Mouse (Mus musculus): ENCODE data around the gene Msl2. TPM values are rescaled to one million over a fixed set of nuclear protein-coding genes. Genes with fewer than 3 reads are reported as not detected.

Msl2 gene
- polyA plus RNA-seq, 1 experiment = 64.0 TPM

GRCm38 (mm10) chr9:101097542-101097941 is 23.6 kb downstream of the Msl2 start:
- Histone ChIP-seq H3K27me3 (ENCODE audit: control insufficient read depth, insufficient read depth, low read length) (no peaks in the 10 kb centered on the region), H3K4me1 (replicated peaks; ENCODE audit: control insufficient read depth, insufficient read depth, low read length) (no peaks in the 10 kb centered on the region), H3K36me3 (ENCODE audit: control insufficient read depth, insufficient read depth, low read length) (peaks cover 26% of the 10 kb centered on the region), H3K27ac (ENCODE audit: control insufficient read depth, insufficient read depth, low read length) (no peak overlapping the region), H3K4me3 (ENCODE audit: control insufficient read depth, insufficient read depth, low read length) (no peak overlapping the region)
- TF ChIP-seq CTCF (IDR thresholded peaks at IDR 0.05; ENCODE audit: borderline replicate concordance, control insufficient read depth, extremely low read depth, insufficient read depth, low read length, poor library complexity) (no peak), POLR2A (IDR thresholded peaks at IDR 0.05; ENCODE audit: control insufficient read depth, extremely low read depth, insufficient read depth, low read length, poor library complexity) (no peak)
- DNase-seq = no peak
- 81% methylated on average over 1 of the region's 1 CpGs for WGBS

DNA sequence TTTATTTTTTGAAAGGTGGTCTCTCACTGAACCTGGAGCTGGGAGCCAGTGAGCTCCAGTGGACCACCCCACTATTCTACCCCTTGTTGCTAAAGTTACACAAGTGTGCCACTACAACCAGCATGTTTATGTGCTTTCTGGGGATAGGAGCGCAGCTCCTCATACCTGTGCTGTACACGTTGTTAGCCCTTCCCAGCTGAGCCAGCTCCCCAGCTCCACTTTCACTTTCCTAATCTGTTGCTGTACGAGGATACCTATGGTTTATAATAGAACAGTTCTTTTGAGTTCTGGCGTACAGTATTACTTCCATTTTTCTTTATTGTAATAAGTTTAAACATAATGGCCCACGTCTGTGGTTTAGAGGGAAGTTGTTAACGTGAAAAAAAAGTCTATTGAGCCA is 25.5 kb downstream of the Msl2 start:
- H3K4me3 ChIP-seq (ENCODE audit: control insufficient read depth, insufficient read depth, low read length) = no peak overlapping the region
- no peaks in the 10 kb centered on the region for H3K27me3 ChIP-seq (ENCODE audit: control insufficient read depth, insufficient read depth, low read length)
- H3K4me1 ChIP-seq (replicated peaks; ENCODE audit: control insufficient read depth, insufficient read depth, low read length) = no peaks in the 10 kb centered on the region
- DNase-seq = no peak
- WGBS = 39% methylated on average over 6 of the region's 6 CpGs
- peaks cover 26% of the 10 kb centered on the region for H3K36me3 ChIP-seq (ENCODE audit: control insufficient read depth, insufficient read depth, low read length)
- TF ChIP-seq POLR2A (IDR thresholded peaks at IDR 0.05; ENCODE audit: control insufficient read depth, extremely low read depth, insufficient read depth, low read length, poor library complexity) (no peak), CTCF (IDR thresholded peaks at IDR 0.05; ENCODE audit: borderline replicate concordance, control insufficient read depth, extremely low read depth, insufficient read depth, low read length, poor library complexity) (no peak)
- no peak overlapping the region for H3K27ac ChIP-seq (ENCODE audit: control insufficient read depth, insufficient read depth, low read length)

DNA sequence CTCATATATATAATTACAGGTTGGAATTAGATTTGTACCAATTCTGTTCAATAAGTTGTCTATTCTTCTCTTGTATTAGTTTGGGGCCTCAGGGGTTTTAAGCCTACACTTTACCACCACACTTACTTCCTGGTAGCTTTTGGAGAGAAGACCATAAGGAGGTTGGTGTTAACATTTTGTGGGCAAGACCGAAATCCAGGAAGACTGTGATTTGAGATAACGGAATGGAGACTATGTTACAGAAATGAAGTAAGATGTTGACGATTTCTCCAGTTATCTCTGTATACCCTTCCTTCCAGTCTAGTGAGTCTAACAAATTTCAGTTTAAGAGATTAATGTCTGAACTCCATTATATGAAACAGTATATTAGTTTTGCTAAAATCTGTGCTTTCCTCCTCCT is 26.3 kb downstream of the Msl2 start:
- Histone ChIP-seq H3K36me3 (ENCODE audit: control insufficient read depth, insufficient read depth, low read length) (peaks cover 34% of the 10 kb centered on the region), H3K4me1 (replicated peaks; ENCODE audit: control insufficient read depth, insufficient read depth, low read length) (no peaks in the 10 kb centered on the region), H3K27me3 (ENCODE audit: control insufficient read depth, insufficient read depth, low read length) (no peaks in the 10 kb centered on the region), H3K27ac (ENCODE audit: control insufficient read depth, insufficient read depth, low read length) (no peak overlapping the region), H3K4me3 (ENCODE audit: control insufficient read depth, insufficient read depth, low read length) (no peak overlapping the region)
- no peak for DNase-seq
- WGBS = 78% methylated on average over 3 of the region's 3 CpGs
- TF ChIP-seq CTCF (IDR thresholded peaks at IDR 0.05; ENCODE audit: borderline replicate concordance, control insufficient read depth, extremely low read depth, insufficient read depth, low read length, poor library complexity) = no peak
- TF ChIP-seq POLR2A (IDR thresholded peaks at IDR 0.05; ENCODE audit: control insufficient read depth, extremely low read depth, insufficient read depth, low read length, poor library complexity) = no peak

- H3K27me3 ChIP-seq (ENCODE audit: control insufficient read depth, insufficient read depth, low read length) = no peaks in the 10 kb centered on the region
- TF ChIP-seq POLR2A (IDR thresholded peaks at IDR 0.05; ENCODE audit: control insufficient read depth, extremely low read depth, insufficient read depth, low read length, poor library complexity) = no peak
- no peak for TF ChIP-seq CTCF (IDR thresholded peaks at IDR 0.05; ENCODE audit: borderline replicate concordance, control insufficient read depth, extremely low read depth, insufficient read depth, low read length, poor library complexity)
- DNase-seq = no peak
- H3K4me3 ChIP-seq (ENCODE audit: control insufficient read depth, insufficient read depth, low read length) = no peak overlapping the region
- H3K36me3 ChIP-seq (ENCODE audit: control insufficient read depth, insufficient read depth, low read length) = peaks cover 34% of the 10 kb centered on the region
- no peak overlapping the region for H3K27ac ChIP-seq (ENCODE audit: control insufficient read depth, insufficient read depth, low read length)
- no peaks in the 10 kb centered on the region for H3K4me1 ChIP-seq (replicated peaks; ENCODE audit: control insufficient read depth, insufficient read depth, low read length)
- 97% methylated on average over 8 of the region's 8 CpGs for WGBS
Measured at GRCm38 (mm10) chr9:101101547-101101946, 27.6 kb downstream of the Msl2 start.

GRCm38 (mm10) chr9:101102288-101102687 is 28.4 kb downstream of the Msl2 start:
- H3K27me3 ChIP-seq (ENCODE audit: control insufficient read depth, insufficient read depth, low read length) = no peaks in the 10 kb centered on the region
- no peak overlapping the region for H3K4me3 ChIP-seq (ENCODE audit: control insufficient read depth, insufficient read depth, low read length)
- H3K4me1 ChIP-seq (replicated peaks; ENCODE audit: control insufficient read depth, insufficient read depth, low read length) = no peaks in the 10 kb centered on the region
- over 99% methylated on average over 3 of the region's 3 CpGs for WGBS
- no peak overlapping the region for H3K27ac ChIP-seq (ENCODE audit: control insufficient read depth, insufficient read depth, low read length)
- DNase-seq = no peak
- peaks cover 33% of the 10 kb centered on the region for H3K36me3 ChIP-seq (ENCODE audit: control insufficient read depth, insufficient read depth, low read length)
- TF ChIP-seq POLR2A (IDR thresholded peaks at IDR 0.05; ENCODE audit: control insufficient read depth, extremely low read depth, insufficient read depth, low read length, poor library complexity) (no peak), CTCF (IDR thresholded peaks at IDR 0.05; ENCODE audit: borderline replicate concordance, control insufficient read depth, extremely low read depth, insufficient read depth, low read length, poor library complexity) (no peak)

DNA sequence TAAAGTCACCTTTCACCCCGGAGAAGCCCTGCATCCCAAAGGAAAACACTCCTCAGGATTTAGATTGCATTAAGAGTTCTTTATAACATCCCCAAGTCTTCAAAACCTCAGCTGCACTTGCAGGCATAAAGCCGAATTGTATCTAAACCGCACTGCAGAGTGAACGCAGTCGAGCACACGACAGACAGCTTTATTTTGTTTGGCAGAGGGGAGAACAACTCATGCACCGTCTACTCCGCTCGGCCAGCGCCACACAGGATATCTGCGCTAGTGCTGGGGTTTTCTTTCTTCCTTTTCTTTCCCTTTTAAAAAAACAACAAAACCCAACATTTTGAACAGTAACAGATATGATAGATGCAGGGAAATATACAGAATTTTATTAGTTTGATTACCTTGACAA is 31.0 kb downstream of the Msl2 start:
- H3K27ac ChIP-seq (ENCODE audit: control insufficient read depth, insufficient read depth, low read length) = no peak overlapping the region
- no peak for DNase-seq
- no peaks in the 10 kb centered on the region for H3K4me1 ChIP-seq (replicated peaks; ENCODE audit: control insufficient read depth, insufficient read depth, low read length)
- TF ChIP-seq POLR2A (IDR thresholded peaks at IDR 0.05; ENCODE audit: control insufficient read depth, extremely low read depth, insufficient read depth, low read length, poor library complexity) (no peak), CTCF (IDR thresholded peaks at IDR 0.05; ENCODE audit: borderline replicate concordance, control insufficient read depth, extremely low read depth, insufficient read depth, low read length, poor library complexity) (no peak)
- peaks cover 33% of the 10 kb centered on the region for H3K36me3 ChIP-seq (ENCODE audit: control insufficient read depth, insufficient read depth, low read length)
- 91% methylated on average over 11 of the region's 11 CpGs for WGBS
- H3K27me3 ChIP-seq (ENCODE audit: control insufficient read depth, insufficient read depth, low read length) = no peaks in the 10 kb centered on the region
- H3K4me3 ChIP-seq (ENCODE audit: control insufficient read depth, insufficient read depth, low read length) = no peak overlapping the region

- Histone ChIP-seq H3K36me3 (ENCODE audit: control insufficient read depth, insufficient read depth, low read length) (peaks cover 28% of the 10 kb centered on the region), H3K27ac (ENCODE audit: control insufficient read depth, insufficient read depth, low read length) (no peak overlapping the region), H3K4me1 (replicated peaks; ENCODE audit: control insufficient read depth, insufficient read depth, low read length) (no peaks in the 10 kb centered on the region), H3K4me3 (ENCODE audit: control insufficient read depth, insufficient read depth, low read length) (no peak overlapping the region), H3K27me3 (ENCODE audit: control insufficient read depth, insufficient read depth, low read length) (no peaks in the 10 kb centered on the region)
- DNase-seq = no peak
- TF ChIP-seq POLR2A (IDR thresholded peaks at IDR 0.05; ENCODE audit: control insufficient read depth, extremely low read depth, insufficient read depth, low read length, poor library complexity) (no peak), CTCF (IDR thresholded peaks at IDR 0.05; ENCODE audit: borderline replicate concordance, control insufficient read depth, extremely low read depth, insufficient read depth, low read length, poor library complexity) (no peak)
- 97% methylated on average over 6 of the region's 6 CpGs for WGBS
Measured at GRCm38 (mm10) chr9:101105735-101106134, 31.8 kb downstream of the Msl2 start.
